Mouse (Mus musculus): Measurements from ENCODE around the gene Afmid. TPM values are rescaled to one million over a fixed set of nuclear protein-coding genes. Genes with fewer than 3 reads are reported as not detected.
"Not testable (repeated sequence)": the region's sequence is repeated elsewhere in the genome, so short reads cannot be mapped to it uniquely, and the experiment has no call there.

Gene Afmid
- polyA plus RNA-seq, 1 experiment from 2014 or later: 17.5 TPM

GRCm38 (mm10) chr11:117781199-117781821, 44.4 kb upstream of the Afmid start:
- Histone ChIP-seq H3K27ac (ENCODE audit: low read length) (peak overlapping the region; percentile 90), H3K36me3 (ENCODE audit: control insufficient read depth, insufficient read depth) (no peaks in the 10 kb centered on the region; the same call in 1 of the 2 replicates), H3K9ac (ENCODE audit: low read length) (peak overlapping the region; percentile 38), H3K4me3 (ENCODE audit: low read length) (peak overlapping the region; percentile 59), H3K4me1 (ENCODE audit: control insufficient read depth, insufficient read depth, low read length) (peaks cover 33% of the 10 kb centered on the region), H3K27me3 (ENCODE audit: control insufficient read depth, insufficient read depth, low read length) (no peaks in the 10 kb centered on the region; the same call in 1 of the 2 replicates), H3K9me3 (replicated peaks; ENCODE audit: control insufficient read depth, low read length) (no peaks in the 10 kb centered on the region), H3K4me2 (ENCODE audit: low read depth, low read length) (peak overlapping the region; percentile 98)
- ATAC-seq (replicated peaks; ENCODE audit: extremely low read depth, insufficient read depth, low FRiP score): 0 out of 2 replicates have a peak, but pooled peaks have one; percentile 2
- 6% methylated on average over 18 of the region's 18 CpGs for WGBS

GRCm38 (mm10) chr11:117781993-117782704, 43.6 kb upstream of the Afmid start, which contains the start of the genes Tmc8 and Tmc6:
Gene Tmc8 (plus strand): TSS chr11:117782076.
Gene Tmc6 (minus strand): TSS chr11:117782198.
- Histone ChIP-seq H3K4me3 (ENCODE audit: low read length) (peak within 1 kb of the TSS; percentile 59), H3K27ac (ENCODE audit: low read length) (peak within 1 kb of the TSS; percentile 90), H3K36me3 (ENCODE audit: control insufficient read depth, insufficient read depth) (no peaks in the 10 kb centered on the region; the same call in 1 of the 2 replicates), H3K9me3 (replicated peaks; ENCODE audit: control insufficient read depth, low read length) (no peaks in the 10 kb centered on the region), H3K4me1 (ENCODE audit: control insufficient read depth, insufficient read depth, low read length) (peaks cover 33% of the 10 kb centered on the region), H3K27me3 (ENCODE audit: control insufficient read depth, insufficient read depth, low read length) (no peaks in the 10 kb centered on the region; the same call in 1 of the 2 replicates), H3K9ac (ENCODE audit: low read length) (peak within 1 kb of the TSS; percentile 59), H3K4me2 (ENCODE audit: low read depth, low read length) (peak within 1 kb of the TSS; percentile 98)
- WGBS: 26% methylated on average over 21 of the region's 24 CpGs
- ATAC-seq (replicated peaks; ENCODE audit: extremely low read depth, insufficient read depth, low FRiP score): no peak

GRCm38 (mm10) chr11:117782705-117783034, 43.1 kb upstream of the Afmid start:
- Histone ChIP-seq H3K9me3 (replicated peaks; ENCODE audit: control insufficient read depth, low read length) (no peaks in the 10 kb centered on the region), H3K27me3 (ENCODE audit: control insufficient read depth, insufficient read depth, low read length) (no peaks in the 10 kb centered on the region; the same call in 1 of the 2 replicates), H3K9ac (ENCODE audit: low read length) (peak overlapping the region; percentile 43), H3K4me3 (ENCODE audit: low read length) (peak overlapping the region; percentile 44), H3K4me2 (ENCODE audit: low read depth, low read length) (peak overlapping the region; percentile 98), H3K27ac (ENCODE audit: low read length) (peak overlapping the region; percentile 90), H3K36me3 (ENCODE audit: control insufficient read depth, insufficient read depth) (no peaks in the 10 kb centered on the region; the same call in 1 of the 2 replicates), H3K4me1 (ENCODE audit: control insufficient read depth, insufficient read depth, low read length) (peaks cover 33% of the 10 kb centered on the region)
- WGBS: 47% methylated on average over 9 of the region's 9 CpGs
- ATAC-seq (replicated peaks; ENCODE audit: extremely low read depth, insufficient read depth, low FRiP score): no peak

GRCm38 (mm10) chr11:117783089-117783488, 42.6 kb upstream of the Afmid start:
- no peaks in the 10 kb centered on the region; the same call in 1 of the 2 replicates for H3K27me3 ChIP-seq (ENCODE audit: control insufficient read depth, insufficient read depth, low read length)
- peak overlapping the region; percentile 90 for H3K27ac ChIP-seq (ENCODE audit: low read length)
- H3K4me1 ChIP-seq (ENCODE audit: control insufficient read depth, insufficient read depth, low read length): peaks cover 33% of the 10 kb centered on the region
- no peaks in the 10 kb centered on the region for H3K9me3 ChIP-seq (replicated peaks; ENCODE audit: control insufficient read depth, low read length)
- no peaks in the 10 kb centered on the region; the same call in 1 of the 2 replicates for H3K36me3 ChIP-seq (ENCODE audit: control insufficient read depth, insufficient read depth)
- H3K9ac ChIP-seq (ENCODE audit: low read length): peak overlapping the region; percentile 43
- peak overlapping the region; percentile 44 for H3K4me3 ChIP-seq (ENCODE audit: low read length)
- WGBS: 4% methylated on average over 31 of the region's 31 CpGs
- ATAC-seq (replicated peaks; ENCODE audit: extremely low read depth, insufficient read depth, low FRiP score): no peak
- peak overlapping the region; percentile 98 for H3K4me2 ChIP-seq (ENCODE audit: low read depth, low read length)

- H3K4me1 ChIP-seq (ENCODE audit: control insufficient read depth, insufficient read depth, low read length): peaks cover 28% of the 10 kb centered on the region
- no peaks in the 10 kb centered on the region; the same call in 1 of the 2 replicates for H3K27me3 ChIP-seq (ENCODE audit: control insufficient read depth, insufficient read depth, low read length)
- H3K4me2 ChIP-seq (ENCODE audit: low read depth, low read length): peak overlapping the region; percentile 98
- H3K4me3 ChIP-seq (ENCODE audit: low read length): peak overlapping the region; percentile 44
- H3K9me3 ChIP-seq (replicated peaks; ENCODE audit: control insufficient read depth, low read length): no peaks in the 10 kb centered on the region
- H3K9ac ChIP-seq (ENCODE audit: low read length): peak overlapping the region; percentile 43; the same call in 1 of the 2 replicates
- ATAC-seq (replicated peaks; ENCODE audit: extremely low read depth, insufficient read depth, low FRiP score): no peak
- WGBS: 48% methylated on average over 10 of the region's 10 CpGs
- H3K27ac ChIP-seq (ENCODE audit: low read length): peak overlapping the region; percentile 2; the same call in 1 of the 2 replicates
- no peaks in the 10 kb centered on the region for H3K36me3 ChIP-seq (ENCODE audit: control insufficient read depth, insufficient read depth)
These were observed 41.9 kb upstream of the Afmid start for GRCm38 (mm10) chr11:117783683-117784309.

GRCm38 (mm10) chr11:117786294-117786693, 39.4 kb upstream of the Afmid start:
- no peaks in the 10 kb centered on the region for H3K9me3 ChIP-seq (replicated peaks; ENCODE audit: control insufficient read depth, low read length)
- no peaks in the 10 kb centered on the region for H3K36me3 ChIP-seq (ENCODE audit: control insufficient read depth, insufficient read depth)
- H3K4me3 ChIP-seq (ENCODE audit: low read length): no peak overlapping the region
- H3K27ac ChIP-seq (ENCODE audit: low read length): no peak overlapping the region
- no peak overlapping the region for H3K9ac ChIP-seq (ENCODE audit: low read length)
- 15% methylated on average over 10 of the region's 10 CpGs for WGBS
- H3K27me3 ChIP-seq (ENCODE audit: control insufficient read depth, insufficient read depth, low read length): no peaks in the 10 kb centered on the region; the same call in 1 of the 2 replicates
- ATAC-seq (replicated peaks; ENCODE audit: extremely low read depth, insufficient read depth, low FRiP score): no peak
- H3K4me2 ChIP-seq (ENCODE audit: low read depth, low read length): no peak overlapping the region
- H3K4me1 ChIP-seq (ENCODE audit: control insufficient read depth, insufficient read depth, low read length): peaks cover 23% of the 10 kb centered on the region

- not testable (repeated sequence) for H3K9me3 ChIP-seq (replicated peaks; ENCODE audit: control insufficient read depth, low read length); H3K4me3 ChIP-seq (ENCODE audit: low read length); ATAC-seq (replicated peaks; ENCODE audit: extremely low read depth, insufficient read depth, low FRiP score); H3K4me2 ChIP-seq (ENCODE audit: low read depth, low read length); H3K27ac ChIP-seq (ENCODE audit: low read length); H3K9ac ChIP-seq (ENCODE audit: low read length); H3K36me3 ChIP-seq (ENCODE audit: control insufficient read depth, insufficient read depth); H3K27me3 ChIP-seq (ENCODE audit: control insufficient read depth, insufficient read depth, low read length)
- peaks cover 12% of the 10 kb centered on the region for H3K4me1 ChIP-seq (ENCODE audit: control insufficient read depth, insufficient read depth, low read length)
- 81% methylated on average over 7 of the region's 7 CpGs for WGBS
These were observed 37.2 kb upstream of the Afmid start for GRCm38 (mm10) chr11:117788481-117788880.

- H3K9ac ChIP-seq (ENCODE audit: low read length): peak overlapping the region; percentile 42
- no peak overlapping the region for H3K27ac ChIP-seq (ENCODE audit: low read length)
- H3K36me3 ChIP-seq (ENCODE audit: control insufficient read depth, insufficient read depth): no peaks in the 10 kb centered on the region
- peak overlapping the region; percentile 34 for H3K4me3 ChIP-seq (ENCODE audit: low read length)
- no peaks in the 10 kb centered on the region for H3K9me3 ChIP-seq (replicated peaks; ENCODE audit: control insufficient read depth, low read length)
- H3K27me3 ChIP-seq (ENCODE audit: control insufficient read depth, insufficient read depth, low read length): no peaks in the 10 kb centered on the region
- peaks cover 11% of the 10 kb centered on the region for H3K4me1 ChIP-seq (ENCODE audit: control insufficient read depth, insufficient read depth, low read length)
- peak; percentile 15 for ATAC-seq (replicated peaks; ENCODE audit: extremely low read depth, insufficient read depth, low FRiP score)
- 6% methylated on average over 13 of the region's 14 CpGs for WGBS
- peak overlapping the region; percentile 55 for H3K4me2 ChIP-seq (ENCODE audit: low read depth, low read length)
These were observed 35.4 kb upstream of the Afmid start for GRCm38 (mm10) chr11:117790286-117790685.
